Mouse (Mus musculus) small intestine, adult 2 months (tissue): ENCODE measurements around the gene Srrm3. TPM values are rescaled to one million over a fixed set of nuclear protein-coding genes. Genes with fewer than 3 reads are reported as not detected.
A peak's percentile ranks its signal among the peaks of the same experiment; 100 is the strongest.

Experiments used
- H3K27ac ChIP-seq: fragments of 200-500 bp; 2 replicates; pipeline ENCODE4 v1.5.1; 2012; ENCODE audit warnings: low read depth, low read length, control low read depth, inconsistent platforms; ENCODE audit not compliant: insufficient read depth
- H3K27me3 ChIP-seq: fragments of 200-500 bp; 2 replicates; pipeline ENCODE4 v1.6.1; 2012; ENCODE audit warnings: mild to moderate bottlenecking, moderate library complexity, low read length, inconsistent platforms; ENCODE audit not compliant: control insufficient read depth, insufficient read depth
- H3K36me3 ChIP-seq: fragments of 200-500 bp; 2 replicates; pipeline ENCODE4 v1.6.1; 2012; ENCODE audit warnings: mild to moderate bottlenecking, low read length, control low read depth, inconsistent platforms; ENCODE audit not compliant: control insufficient read depth, insufficient read depth
- H3K4me1 ChIP-seq: fragments of 200-500 bp; 2 replicates; pipeline ENCODE4 v1.6.1; 2012; ENCODE audit warnings: low read length, inconsistent platforms, mixed read lengths; ENCODE audit not compliant: control insufficient read depth, insufficient read depth, insufficient read length
- H3K4me3 ChIP-seq: fragments of 200-500 bp; 2 replicates; pipeline ENCODE4 v1.5.1; 2012; ENCODE audit warnings: low read depth, mild to moderate bottlenecking, control low read depth, inconsistent platforms, low read length, moderate library complexity
- CTCF ChIP-seq: fragments of 200-500 bp; IDR thresholded peaks from 2 replicates; pipeline ENCODE4 v1.5.1; 2012; ENCODE audit warnings: low read depth, mild to moderate bottlenecking, control low read depth, inconsistent platforms, low read length, moderate library complexity, mixed read lengths; ENCODE audit not compliant: insufficient replicate concordance, insufficient read length; ENCODE audit errors: extremely low read depth
- POLR2A ChIP-seq: fragments of 200-500 bp; IDR thresholded peaks from 2 replicates; pipeline ENCODE4 v1.6.1; 2012; ENCODE audit warnings: low read depth, mild to moderate bottlenecking, control low read depth, inconsistent platforms, low read length, moderate library complexity
- WGBS: fragments of 180-500 bp; shearing (Covaris S2); methylation state at CpG from one replicate; pipeline ENCODE4 v1.1.7; 2018; 5-methylcytosine and 5-hydroxymethylcytosine counted together
- polyA plus RNA-seq: library from polyadenylated mRNA; depleted of rRNA; stranded (reverse); fragments of >200 nt; gene quantifications from 2 replicates; pipeline ENCODE4 v1.2.3, GENCODE M21; 2012; rRNA removed

Srrm3 gene
- 0.19 and 0.42 TPM in 2 replicates for polyA plus RNA-seq

GRCm38 (mm10) chr5:135806555-135807262 lies at the start of gene Srrm3:
Gene Srrm3, plus strand, starts transcription at chr5:135806890.
- Histone ChIP-seq H3K4me1 (no peaks in the 10 kb centered on the region), H3K27ac (no peak within 1 kb of the TSS), H3K36me3 (no peaks in the 10 kb centered on the region), H3K27me3 (no peaks in the 10 kb centered on the region), H3K4me3 (no peak within 1 kb of the TSS)
- WGBS: 5% methylated on average over 29 of the region's 29 CpGs
- TF ChIP-seq CTCF (peak; percentile 100), POLR2A (no peak)

DNA sequence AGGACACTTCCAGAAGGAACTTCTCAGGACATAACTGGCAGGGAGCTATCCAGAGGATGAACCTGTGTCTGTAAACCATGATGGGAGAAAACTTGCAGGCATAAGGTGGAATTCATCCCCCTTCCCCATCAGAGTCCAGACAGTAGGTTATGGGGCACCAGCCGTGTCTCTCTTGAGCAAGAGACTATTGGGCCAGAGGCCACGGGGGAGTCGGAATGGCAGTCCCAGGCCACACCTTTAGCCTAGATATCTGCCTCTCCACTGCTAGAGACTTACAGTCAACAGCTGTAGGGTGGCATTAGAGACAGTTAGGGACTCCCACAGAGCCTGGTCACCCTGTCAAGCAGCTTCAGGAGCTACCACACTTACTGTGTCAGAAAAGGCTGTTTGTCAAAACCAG lies 44.8 kb upstream of the Srrm3 start:
- Histone ChIP-seq H3K27me3 (no peaks in the 10 kb centered on the region), H3K27ac (no peak overlapping the region), H3K4me3 (no peak overlapping the region), H3K4me1 (peaks cover 6% of the 10 kb centered on the region; the same call in 1 of the 2 replicates), H3K36me3 (no peaks in the 10 kb centered on the region)
- TF ChIP-seq CTCF (no peak), POLR2A (no peak)
- 49% methylated on average over 3 of the region's 3 CpGs for WGBS

- Histone ChIP-seq H3K36me3 (no peaks in the 10 kb centered on the region), H3K27ac (peak overlapping the region; percentile 57; the same call in 1 of the 2 replicates), H3K4me1 (peaks cover 3% of the 10 kb centered on the region; the same call in 1 of the 2 replicates), H3K27me3 (no peaks in the 10 kb centered on the region), H3K4me3 (no peak overlapping the region)
- WGBS: 5% methylated on average over 7 of the region's 7 CpGs
- TF ChIP-seq CTCF (peak; percentile 98), POLR2A (no peak)
Measured at GRCm38 (mm10) chr5:135763526-135763925, 43.2 kb upstream of the Srrm3 start.

DNA sequence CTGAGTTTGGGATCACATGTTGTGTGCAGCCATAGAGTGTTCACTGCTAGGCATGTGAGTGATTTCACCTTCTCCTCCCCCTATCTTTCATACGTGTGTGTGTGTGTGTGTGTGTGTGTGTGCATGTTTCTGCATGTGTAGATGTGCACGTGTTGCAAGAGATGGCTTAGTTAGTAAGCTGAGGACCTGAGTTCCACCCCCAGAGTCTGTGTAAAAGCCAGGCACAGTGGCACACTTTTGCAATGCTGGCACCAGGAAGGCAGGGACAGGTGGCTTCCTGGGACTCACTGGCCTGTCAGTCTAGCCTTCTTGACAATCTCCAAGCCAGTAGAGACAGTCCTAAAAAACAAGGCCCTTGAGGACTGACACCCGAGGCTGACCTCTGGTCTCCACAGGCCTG lies 41.7 kb upstream of the Srrm3 start:
- no peak overlapping the region for H3K4me3 ChIP-seq
- no peaks in the 10 kb centered on the region for H3K27me3 ChIP-seq
- H3K4me1 ChIP-seq: peaks cover 3% of the 10 kb centered on the region; the same call in 1 of the 2 replicates
- TF ChIP-seq POLR2A (no peak), CTCF (no peak)
- H3K36me3 ChIP-seq: no peaks in the 10 kb centered on the region
- WGBS: 61% methylated on average over 3 of the region's 3 CpGs
- H3K27ac ChIP-seq: no peak overlapping the region

DNA sequence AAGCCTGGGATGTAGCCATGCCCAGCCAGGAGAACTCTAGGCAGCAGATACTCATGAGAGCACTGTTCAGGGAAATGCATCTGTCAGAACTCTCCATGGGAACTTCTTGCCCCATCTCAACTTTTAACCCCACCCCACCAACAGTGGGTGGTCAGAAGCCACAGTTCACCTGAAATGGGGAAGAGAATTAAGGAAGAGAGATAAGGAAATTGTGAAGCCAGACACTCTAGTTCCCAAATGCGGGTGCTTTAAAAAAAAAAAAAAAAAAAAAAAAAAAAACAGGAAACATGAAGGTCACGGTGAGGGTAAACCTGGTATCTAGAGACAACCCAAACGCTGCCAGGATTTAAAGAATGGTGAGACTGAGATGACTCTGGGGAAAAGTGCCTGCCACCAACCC lies 34.2 kb upstream of the Srrm3 start:
- Histone ChIP-seq H3K4me1 (peaks cover 16% of the 10 kb centered on the region; the same call in 1 of the 2 replicates), H3K36me3 (no peaks in the 10 kb centered on the region), H3K27me3 (no peaks in the 10 kb centered on the region), H3K4me3 (no peak overlapping the region), H3K27ac (peak overlapping the region; percentile 5; the same call in 1 of the 2 replicates)
- no peak for TF ChIP-seq CTCF
- 11% methylated on average over 3 of the region's 3 CpGs for WGBS

GRCm38 (mm10) chr5:135776546-135776945 lies 30.1 kb upstream of the Srrm3 start:
- 0 out of 2 replicates have a peak overlapping the region, but pooled peaks have one; percentile 13 for H3K4me3 ChIP-seq
- TF ChIP-seq CTCF: no peak
- TF ChIP-seq POLR2A: no peak
- peak overlapping the region; percentile 96 for H3K27ac ChIP-seq
- 35% methylated on average over 4 of the region's 4 CpGs for WGBS
- H3K4me1 ChIP-seq: peaks cover 24% of the 10 kb centered on the region; the same call in 1 of the 2 replicates
- H3K36me3 ChIP-seq: peaks cover 6% of the 10 kb centered on the region
- H3K27me3 ChIP-seq: no peaks in the 10 kb centered on the region

- TF ChIP-seq POLR2A: no peak; the same call in 1 of the 2 replicates
- no peak for TF ChIP-seq CTCF
- peak within 1 kb of the TSS; percentile 96 for H3K27ac ChIP-seq
- under 1% methylated on average over 45 of the region's 45 CpGs for WGBS
Measured at GRCm38 (mm10) chr5:135777796-135778470, 28.8 kb upstream of the Srrm3 start, which contains the start of gene Styxl1. Gene Styxl1, minus strand, starts transcription at chr5:135778385.

More at GRCm38 (mm10) chr5:135777796-135778470, 28.8 kb upstream of the Srrm3 start, which contains the start of gene Styxl1:
- Histone ChIP-seq H3K4me1 (peaks cover 30% of the 10 kb centered on the region; the same call in 1 of the 2 replicates), H3K4me3 (peak within 1 kb of the TSS; percentile 85), H3K36me3 (peaks cover 11% of the 10 kb centered on the region), H3K27me3 (no peaks in the 10 kb centered on the region)
